Mouse (Mus musculus) midbrain, embryonic 13.5 days (tissue): ENCODE measurements around the gene Serpina3m. TPM values are rescaled to one million over a fixed set of nuclear protein-coding genes. Genes with fewer than 3 reads are reported as not detected.

Experiments used
- ATAC-seq: fragments of 200-750 bp; cut with Nextera tagmentation; 2 replicates; pipeline ENCODE4 v1.8.0; 2017; ENCODE audit warnings: mild to moderate bottlenecking, moderate TSS enrichment, moderate library complexity
- H3K27ac ChIP-seq: fragments of 300-500 bp; sonication (generic); 2 replicates; pipeline ENCODE4 v1.5.1; 2015; ENCODE audit warnings: inconsistent platforms, mild to moderate bottlenecking, moderate library complexity
- H3K27me3 ChIP-seq: fragments of 300-500 bp; sonication (generic); 2 replicates; pipeline ENCODE4 v1.6.1; 2015; ENCODE audit warnings: mild to moderate bottlenecking, inconsistent platforms
- H3K36me3 ChIP-seq: fragments of 300-500 bp; sonication (generic); 2 replicates; pipeline ENCODE4 v1.6.1; 2015; ENCODE audit warnings: mild to moderate bottlenecking, inconsistent platforms
- H3K4me1 ChIP-seq: fragments of 300-500 bp; sonication (generic); replicated peaks from 2 replicates; pipeline ENCODE4 v1.6.1; 2015; ENCODE audit warnings: inconsistent platforms
- H3K4me2 ChIP-seq: fragments of 300-500 bp; sonication (generic); replicated peaks from 2 replicates; pipeline ENCODE4 v1.6.1; 2015; ENCODE audit warnings: moderate library complexity, mild to moderate bottlenecking, inconsistent platforms
- H3K4me3 ChIP-seq: fragments of 300-500 bp; sonication (generic); replicated peaks from 2 replicates; pipeline ENCODE4 v1.5.1; 2015; ENCODE audit warnings: mild to moderate bottlenecking, inconsistent platforms
- H3K9ac ChIP-seq: fragments of 300-500 bp; sonication (generic); replicated peaks from 2 replicates; pipeline ENCODE4 v1.6.1; 2015; ENCODE audit warnings: mild to moderate bottlenecking, inconsistent platforms
- H3K9me3 ChIP-seq: fragments of 300-500 bp; sonication (generic); 2 replicates; pipeline ENCODE4 v1.6.1; 2016; ENCODE audit warnings: mild to moderate bottlenecking, inconsistent platforms
- WGBS: fragments of 180-500 bp; shearing (Covaris S2); methylation state at CpG from one replicate; pipeline ENCODE4 v1.1.7; 2015; 5-methylcytosine and 5-hydroxymethylcytosine counted together
- polyA plus RNA-seq: library from polyadenylated mRNA; unstranded; fragments of >200 nt; fragmentation: Nextera tagmentation; extraction: Ambion mirVana; gene quantifications from 2 replicates; pipeline ENCODE4 v1.2.1, GENCODE M21; 2015

Gene Serpina3m
- polyA plus RNA-seq, 1 experiment from 2014 or later: not detected

DNA sequence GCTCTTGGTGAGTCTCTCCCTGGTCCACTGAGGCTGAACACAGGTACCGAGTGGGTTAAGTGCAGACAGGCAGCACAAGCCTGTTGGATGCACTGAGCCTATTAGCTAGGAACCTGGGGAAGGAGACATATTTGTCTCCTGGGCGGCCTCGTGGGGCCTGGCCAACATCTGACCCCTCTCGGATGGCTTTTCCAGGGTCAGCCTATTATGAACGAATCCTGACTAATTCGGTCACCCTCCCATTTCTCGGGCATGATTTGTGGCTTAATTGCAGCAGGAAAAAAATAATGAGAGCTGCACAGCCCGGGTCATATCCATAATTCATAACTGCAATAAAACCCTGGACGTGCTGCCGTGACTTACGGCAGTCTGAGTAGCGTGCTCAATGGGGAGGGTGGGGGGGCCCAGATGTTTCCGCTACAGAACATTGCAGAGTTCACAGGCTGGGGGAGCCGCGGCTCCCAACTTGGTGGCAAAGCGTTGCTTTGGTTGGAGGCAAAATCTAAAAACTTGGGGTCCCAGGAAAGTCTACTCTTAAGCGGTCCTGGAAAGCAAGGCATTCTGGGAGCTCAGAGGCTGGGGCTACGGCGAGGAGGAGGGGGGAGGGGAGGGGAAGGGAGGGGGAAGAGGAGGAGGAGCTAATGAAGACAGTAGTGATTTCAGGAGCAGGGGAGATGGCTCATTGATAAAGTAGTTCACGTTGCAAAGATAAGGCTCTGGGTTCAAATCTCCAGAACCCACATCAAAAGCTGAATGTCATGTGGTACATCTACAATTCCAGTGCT lies 95.9 kb downstream of the Serpina3m start:
- H3K9ac ChIP-seq: no peak overlapping the region
- no peak overlapping the region for H3K4me2 ChIP-seq
- no peak overlapping the region for H3K4me3 ChIP-seq
- no peaks in the 10 kb centered on the region for H3K9me3 ChIP-seq
- ATAC-seq: peak; percentile 65
- no peaks in the 10 kb centered on the region for H3K36me3 ChIP-seq
- 75% methylated on average over 20 of the region's 20 CpGs for WGBS
- H3K4me1 ChIP-seq: peaks cover 5% of the 10 kb centered on the region
- peak overlapping the region; percentile 56; the same call in 1 of the 2 replicates for H3K27ac ChIP-seq
- peaks cover 3% of the 10 kb centered on the region; the same call in 1 of the 2 replicates for H3K27me3 ChIP-seq

DNA sequence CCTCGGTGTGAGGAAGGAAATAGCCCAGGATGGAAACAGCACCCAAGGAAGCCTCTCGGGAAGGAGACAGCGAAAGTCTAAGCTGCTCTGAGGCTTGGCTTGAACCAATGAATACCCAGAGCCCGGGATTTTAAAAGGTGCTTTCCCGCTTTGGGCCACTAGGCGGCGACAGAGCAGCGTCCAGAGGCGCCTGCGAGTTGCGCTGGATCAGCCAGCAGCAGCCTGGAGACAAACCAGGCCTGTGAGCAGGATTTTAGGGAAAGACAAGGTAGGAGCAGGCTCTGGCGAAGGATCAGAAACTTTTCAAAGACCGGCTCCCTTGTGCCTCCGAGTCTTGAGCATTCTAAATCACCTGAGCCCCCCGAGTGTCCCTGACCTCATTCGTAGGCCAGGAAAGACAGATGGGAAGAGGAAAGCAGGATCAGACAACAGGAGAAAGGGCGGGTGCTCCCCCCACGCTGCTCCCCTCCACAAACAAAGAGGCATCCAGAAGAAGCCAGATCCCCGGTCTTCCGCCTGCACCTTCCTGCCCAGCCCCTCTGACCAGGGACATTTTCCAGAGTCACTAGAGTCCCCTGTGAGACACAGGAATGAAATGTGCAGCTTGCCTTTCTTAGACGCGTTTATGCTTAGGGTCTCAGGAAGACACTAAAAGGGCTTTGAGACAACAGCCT lies 101.9 kb downstream of the Serpina3m start:
- peaks cover 23% of the 10 kb centered on the region for H3K27me3 ChIP-seq
- H3K4me1 ChIP-seq: 0 out of 2 replicates have a peak, but pooled peaks cover 3% of the 10 kb centered on the region
- no peak overlapping the region for H3K4me2 ChIP-seq
- no peak overlapping the region for H3K4me3 ChIP-seq
- ATAC-seq: peak; percentile 63
- no peaks in the 10 kb centered on the region for H3K36me3 ChIP-seq
- 0 out of 2 replicates have a peak overlapping the region, but pooled peaks have one; percentile 11 for H3K9ac ChIP-seq
- no peaks in the 10 kb centered on the region for H3K9me3 ChIP-seq
- WGBS: 10% methylated on average over 22 of the region's 22 CpGs
- no peak overlapping the region for H3K27ac ChIP-seq

DNA sequence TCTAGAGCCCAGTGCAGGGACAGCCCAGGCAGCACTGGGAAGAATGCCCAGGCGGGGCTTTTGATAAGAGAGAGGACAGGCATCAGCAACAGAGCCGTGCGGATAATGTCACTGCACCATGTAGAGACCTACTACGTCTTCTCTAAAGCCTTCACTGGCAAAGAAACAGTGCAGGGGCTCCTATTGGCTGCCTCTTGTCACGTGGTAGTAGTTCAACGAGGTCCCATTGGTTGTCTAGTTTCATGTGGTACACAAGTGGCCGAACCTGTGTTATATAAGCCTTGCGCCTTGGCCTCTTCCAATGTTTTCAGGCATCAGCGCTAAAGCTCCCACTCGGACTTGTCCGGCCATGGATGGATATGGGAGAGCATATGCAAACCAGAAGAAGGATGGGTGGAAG lies 105.4 kb downstream of the Serpina3m start:
- 87% methylated on average over 11 of the region's 11 CpGs for WGBS
- H3K9me3 ChIP-seq: no peaks in the 10 kb centered on the region

More for the DNA sequence above, 105.4 kb downstream of the Serpina3m start:
- no peak overlapping the region for H3K4me2 ChIP-seq
- no peak overlapping the region for H3K4me3 ChIP-seq
- peaks cover 23% of the 10 kb centered on the region; the same call in 1 of the 2 replicates for H3K27me3 ChIP-seq
- no peak overlapping the region for H3K9ac ChIP-seq
- H3K4me1 ChIP-seq: 0 out of 2 replicates have a peak, but pooled peaks cover 3% of the 10 kb centered on the region
- no peak overlapping the region for H3K27ac ChIP-seq
- no peaks in the 10 kb centered on the region for H3K36me3 ChIP-seq
- ATAC-seq: no peak

Other genes with a start within 250 kb of the Serpina3m start
- gene Serpina5, start 237.4 kb upstream of the Serpina3m start, polyA plus RNA-seq: not detected in 2 replicates
- not detected in 2 replicates for gene Serpina3a, start 225.8 kb upstream of the Serpina3m start, polyA plus RNA-seq
- gene Serpina3b, start 210.5 kb upstream of the Serpina3m start, polyA plus RNA-seq: not detected in 2 replicates
- not detected in 2 replicates for gene Serpina3c, start 184.6 kb upstream of the Serpina3m start, polyA plus RNA-seq
- gene Serpina3f, start 123.9 kb upstream of the Serpina3m start, polyA plus RNA-seq: 0.07 and 0.13 TPM in 2 replicates
- gene Serpina3g, start 102.2 kb upstream of the Serpina3m start, polyA plus RNA-seq: 0.26 and 0.36 TPM in 2 replicates
- not detected in 2 replicates for gene Serpina3i, start 75.4 kb upstream of the Serpina3m start, polyA plus RNA-seq
- not detected in 2 replicates for gene Serpina3j, start 23.9 kb upstream of the Serpina3m start, polyA plus RNA-seq
- gene Serpina3k, start within 50 bp of the Serpina3m start, polyA plus RNA-seq: not detected in 2 replicates
- gene Serpina3n, start 68.2 kb downstream of the Serpina3m start, polyA plus RNA-seq: not detected in 2 replicates
- gene Gsc, start 134.8 kb downstream of the Serpina3m start, polyA plus RNA-seq: 0.32 TPM in 1 of 2 replicates, not detected in the other